In genomic region chr9:22389021-22389476, GRCm38 (mm10) we compare ENCODE assay signal across 8 mouse cellular contexts. TPM values are rescaled to one million over a fixed set of nuclear protein-coding genes. Genes with fewer than 3 reads are reported as not detected.
DNase-seq lines count a peak whose midpoint lies in the region; ATAC-seq and TF ChIP-seq lines count a peak whose summit lies in the region.

TSS of gene Anln (minus strand) at chr9:22389188.

- H3K36me3 ChIP-seq in G1E (replicated peaks), result peaks cover 21% of the 10 kb centered on the region
- no peaks in the 10 kb centered on the region for H3K36me3 ChIP-seq in forebrain, embryonic 15.5 days
- H3K36me3 ChIP-seq in liver, postnatal 0 days (replicated peaks; ENCODE audit: insufficient read depth, low read length), result no peaks in the 10 kb centered on the region; the same call in 1 of the 2 replicates
- H3K36me3 ChIP-seq in neural tube, embryonic 13.5 days, result no peaks in the 10 kb centered on the region
- no peaks in the 10 kb centered on the region; the same call in 1 of the 2 replicates for H3K36me3 ChIP-seq in testis, adult 2 months (ENCODE audit: control insufficient read depth, insufficient read depth, low read length)

- ATAC-seq in G1E (ENCODE audit: extremely low read depth, insufficient number of reproducible peaks, low FRiP score, poor library complexity, severe bottlenecking), result peak; percentile 71
- ATAC-seq in forebrain, embryonic 15.5 days (replicated peaks), result peak; percentile 97
- peak; percentile 93 for ATAC-seq in liver, postnatal 0 days
- peak; percentile 97 for ATAC-seq in neural tube, embryonic 13.5 days (ENCODE audit: low read depth)

- no peaks in the 10 kb centered on the region for H3K9me3 ChIP-seq in G1E (replicated peaks)
- no peaks in the 10 kb centered on the region for H3K9me3 ChIP-seq in forebrain, embryonic 15.5 days
- no peaks in the 10 kb centered on the region for H3K9me3 ChIP-seq in liver, postnatal 0 days (ENCODE audit: low read length)
- no peaks in the 10 kb centered on the region for H3K9me3 ChIP-seq in neural tube, embryonic 13.5 days

- DNase-seq in G1E (ENCODE audit: low spot score), result peak; percentile 74
- peak; percentile 80 for DNase-seq in cerebellum, adult 11-12 months
- peak; percentile 81 for DNase-seq in heart, postnatal 25 days (ENCODE audit: low spot score)
- DNase-seq in layer of hippocampus, adult 11-12 months (ENCODE audit: low spot score), result peak; percentile 87
- DNase-seq in liver, postnatal 0 days, result peak; percentile 98

- peak within 1 kb of the TSS; percentile 82 for H3K4me2 ChIP-seq in forebrain, embryonic 15.5 days (replicated peaks)
- peak within 1 kb of the TSS; percentile 97 for H3K4me2 ChIP-seq in liver, postnatal 0 days (ENCODE audit: low read depth, low read length)
- H3K4me2 ChIP-seq in neural tube, embryonic 13.5 days, result peak within 1 kb of the TSS; percentile 97

- peak; percentile 99 for TF ChIP-seq POLR2A in testis, adult 2 months (IDR thresholded peaks at IDR 0.05; ENCODE audit: control insufficient read depth, low read depth, low read length)

- H3K27ac ChIP-seq in forebrain, embryonic 15.5 days (replicated peaks), result peak within 1 kb of the TSS; percentile 74
- H3K27ac ChIP-seq in liver, postnatal 0 days (ENCODE audit: low read depth), result peak within 1 kb of the TSS; percentile 93
- H3K27ac ChIP-seq in neural tube, embryonic 13.5 days (replicated peaks), result peak within 1 kb of the TSS; percentile 81
- peak within 1 kb of the TSS; percentile 100 for H3K27ac ChIP-seq in testis, adult 2 months (ENCODE audit: control insufficient read depth, insufficient read depth, low read depth, low read length)

- intact Hi-C loops in heart, postnatal 25 days (cut with DNase I), result no loop called here

- no peak for TF ChIP-seq CTCF in G1E (IDR thresholded peaks at IDR 0.05; ENCODE audit: low read depth, low read length)
- peak; percentile 28; the same call in 1 of the 2 replicates for TF ChIP-seq CTCF in liver, postnatal 0 days (IDR thresholded peaks at IDR 0.05; ENCODE audit: low read depth)
- no peak for TF ChIP-seq CTCF in testis, adult 2 months (IDR thresholded peaks at IDR 0.05; ENCODE audit: control insufficient read depth, insufficient read depth, insufficient replicate concordance, low read depth, low read length)

- H3K9ac ChIP-seq in forebrain, embryonic 15.5 days (replicated peaks), result peak within 1 kb of the TSS; percentile 76
- H3K9ac ChIP-seq in liver, postnatal 0 days (replicated peaks), result peak within 1 kb of the TSS; percentile 97
- peak within 1 kb of the TSS; percentile 86 for H3K9ac ChIP-seq in neural tube, embryonic 13.5 days

- H3K4me3 ChIP-seq in G1E (ENCODE audit: low read depth, low read length), result peak within 1 kb of the TSS; percentile 83
- H3K4me3 ChIP-seq in forebrain, embryonic 15.5 days, result peak within 1 kb of the TSS; percentile 66
- peak within 1 kb of the TSS; percentile 97 for H3K4me3 ChIP-seq in liver, postnatal 0 days (ENCODE audit: low read depth, low read length)
- peak within 1 kb of the TSS; percentile 77 for H3K4me3 ChIP-seq in neural tube, embryonic 13.5 days
- peak within 1 kb of the TSS; percentile 98 for H3K4me3 ChIP-seq in testis, adult 2 months (ENCODE audit: control insufficient read depth, low read depth, low read length)

- H3K27me3 ChIP-seq in G1E (ENCODE audit: insufficient read depth, low read length), result no peaks in the 10 kb centered on the region
- H3K27me3 ChIP-seq in forebrain, embryonic 15.5 days, result no peaks in the 10 kb centered on the region
- no peaks in the 10 kb centered on the region for H3K27me3 ChIP-seq in liver, postnatal 0 days (ENCODE audit: insufficient read depth, low read length)
- H3K27me3 ChIP-seq in neural tube, embryonic 13.5 days, result no peaks in the 10 kb centered on the region
- H3K27me3 ChIP-seq in testis, adult 2 months (ENCODE audit: control insufficient read depth, insufficient read depth, low read length), result no peaks in the 10 kb centered on the region

- no peak; the same call in 1 of the 2 replicates for TF ChIP-seq EP300 in liver, postnatal 0 days (IDR thresholded peaks at IDR 0.05; ENCODE audit: low read depth)

- H3K4me1 ChIP-seq in G1E (ENCODE audit: insufficient read depth, low read depth, low read length), result peaks cover 40% of the 10 kb centered on the region
- peaks cover 26% of the 10 kb centered on the region for H3K4me1 ChIP-seq in forebrain, embryonic 15.5 days
- peaks cover 15% of the 10 kb centered on the region for H3K4me1 ChIP-seq in liver, postnatal 0 days (ENCODE audit: insufficient read depth)
- H3K4me1 ChIP-seq in neural tube, embryonic 13.5 days (replicated peaks), result peaks cover 19% of the 10 kb centered on the region
- peaks cover 4% of the 10 kb centered on the region; the same call in 1 of the 2 replicates for H3K4me1 ChIP-seq in testis, adult 2 months (ENCODE audit: control insufficient read depth, insufficient read depth, low read length)

- WGBS in forebrain, embryonic 15.5 days, result under 1% methylated on average over 37 of the region's 44 CpGs
- WGBS in liver, postnatal 0 days (ENCODE audit: insufficient replicate concordance), result under 1% methylated on average over 42 of the region's 44 CpGs
- under 1% methylated on average over 44 of the region's 44 CpGs for WGBS in neural tube, embryonic 13.5 days

RNA-seq across cellular contexts. Expression of gene Anln, which starts in this region (rescaled TPM):
- total RNA-seq in G1E (2014; fragmentation: Nextera tagmentation) (183 and 184 TPM in 2 replicates), G1E (2017) (62.1 and 62.4 TPM in 2 replicates)
- 6.8 and 8.7 TPM in 2 replicates for polyA plus RNA-seq in G1E (2012)
- polyA plus RNA-seq in forebrain, embryonic 15.5 days (2015; fragmentation: Nextera tagmentation; extraction: Ambion mirVana), result 12.0 and 12.1 TPM in 2 replicates
- 1 to 10 TPM; 1.7 to 2.2 TPM for total RNA-seq in heart, postnatal 25 days (2021)
- polyA plus RNA-seq in liver, postnatal 0 days (2015; fragmentation: Nextera tagmentation; extraction: Ambion mirVana), result 6.9 and 7.2 TPM in 2 replicates
- 8.1 and 9.8 TPM in 2 replicates for polyA plus RNA-seq in neural tube, embryonic 13.5 days (2015; fragmentation: Nextera tagmentation; extraction: Ambion mirVana)
- 5.1 and 6.3 TPM in 2 replicates for polyA plus RNA-seq in testis, adult 2 months (2012; rRNA removed)

Comparison
In these comparisons a context has a peak if more than half of its experiments do, and no peak if none do; other contexts are left out.
1. Peak in every context shown above with its lines: DNase-seq, ATAC-seq, H3K4me3 ChIP-seq and H3K27ac ChIP-seq.
2. RNA of gene Anln (total RNA-seq): 62.1 to 184 TPM in G1E; 1.7 to 2.2 TPM in heart, postnatal 25 days; every median in the first group is over 10 times any median in the second.